Mouse (Mus musculus): ENCODE measurements around the gene Arpc5. TPM values are rescaled to one million over a fixed set of nuclear protein-coding genes. Genes with fewer than 3 reads are reported as not detected.
A peak's percentile ranks its signal among the peaks of the same experiment; 100 is the strongest.
"Not testable (repeated sequence)": the region's sequence is repeated elsewhere in the genome, so short reads cannot be mapped to it uniquely, and the experiment has no call there.

Gene Arpc5
- polyA plus RNA-seq, 1 experiment from 2014 or later, result 229 TPM

DNA sequence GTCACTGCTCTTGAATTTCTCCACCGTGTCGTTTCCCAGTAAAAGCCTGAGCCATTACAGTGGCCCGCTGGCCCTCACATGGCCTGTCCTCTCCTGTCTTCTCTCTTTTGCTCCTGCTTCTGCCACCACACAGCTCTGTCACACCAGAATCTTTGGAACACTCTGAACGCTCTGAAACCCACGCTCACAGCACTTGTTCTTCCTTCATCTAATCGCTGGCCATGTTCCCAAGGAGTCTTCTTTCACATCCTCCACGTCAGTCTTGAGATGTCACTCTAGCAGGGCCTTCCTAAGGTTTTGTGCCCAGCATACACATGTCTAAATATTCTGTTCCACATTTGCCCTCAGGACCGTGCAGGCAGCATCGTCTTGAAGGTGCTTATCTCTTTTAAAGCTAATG is 4.7 kb downstream of the Arpc5 start:
- no peak overlapping the region for H3K27ac ChIP-seq (ENCODE audit: low read length)
- no peak overlapping the region for H3K9ac ChIP-seq (ENCODE audit: low read length)
- WGBS, result 82% methylated on average over 9 of the region's 9 CpGs
- H3K9me3 ChIP-seq (replicated peaks; ENCODE audit: control insufficient read depth, low read length), result no peaks in the 10 kb centered on the region
- peaks cover 4% of the 10 kb centered on the region; the same call in 1 of the 2 replicates for H3K4me1 ChIP-seq (ENCODE audit: control insufficient read depth, insufficient read depth, low read length)
- H3K27me3 ChIP-seq (ENCODE audit: control insufficient read depth, insufficient read depth, low read length), result no peaks in the 10 kb centered on the region
- no peak overlapping the region for H3K4me3 ChIP-seq (ENCODE audit: low read length)
- ATAC-seq (replicated peaks; ENCODE audit: extremely low read depth, insufficient read depth, low FRiP score), result no peak
- H3K4me2 ChIP-seq (ENCODE audit: low read depth, low read length), result no peak overlapping the region
- H3K36me3 ChIP-seq (ENCODE audit: control insufficient read depth, insufficient read depth), result peaks cover 49% of the 10 kb centered on the region

DNA sequence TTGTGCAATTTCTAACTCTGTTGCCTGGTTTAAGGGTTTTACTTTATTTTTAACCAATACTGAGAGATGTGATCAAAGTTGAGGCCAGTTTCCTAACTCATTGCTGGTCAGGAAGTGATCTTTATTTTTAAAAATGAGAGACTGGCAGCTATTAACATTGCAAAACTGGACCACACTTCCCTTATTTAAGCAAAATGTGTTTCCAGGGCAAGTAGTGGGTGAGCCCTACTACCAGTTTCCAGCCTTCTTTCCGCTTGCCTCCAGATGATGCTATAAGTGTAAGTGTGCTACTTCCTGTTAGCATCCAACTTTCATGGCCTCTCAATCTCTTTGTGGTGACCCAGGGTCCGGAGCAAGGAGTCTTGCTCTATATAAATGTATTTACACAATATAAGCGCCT is 8.3 kb downstream of the Arpc5 start:
- H3K27ac ChIP-seq (ENCODE audit: low read length); H3K4me1 ChIP-seq (ENCODE audit: control insufficient read depth, insufficient read depth, low read length); H3K27me3 ChIP-seq (ENCODE audit: control insufficient read depth, insufficient read depth, low read length); H3K4me2 ChIP-seq (ENCODE audit: low read depth, low read length); H3K4me3 ChIP-seq (ENCODE audit: low read length); ATAC-seq (replicated peaks; ENCODE audit: extremely low read depth, insufficient read depth, low FRiP score); H3K9ac ChIP-seq (ENCODE audit: low read length); H3K9me3 ChIP-seq (replicated peaks; ENCODE audit: control insufficient read depth, low read length): not testable (repeated sequence)
- peaks cover 46% of the 10 kb centered on the region for H3K36me3 ChIP-seq (ENCODE audit: control insufficient read depth, insufficient read depth)
- WGBS, result 87% methylated on average over 3 of the region's 3 CpGs

DNA sequence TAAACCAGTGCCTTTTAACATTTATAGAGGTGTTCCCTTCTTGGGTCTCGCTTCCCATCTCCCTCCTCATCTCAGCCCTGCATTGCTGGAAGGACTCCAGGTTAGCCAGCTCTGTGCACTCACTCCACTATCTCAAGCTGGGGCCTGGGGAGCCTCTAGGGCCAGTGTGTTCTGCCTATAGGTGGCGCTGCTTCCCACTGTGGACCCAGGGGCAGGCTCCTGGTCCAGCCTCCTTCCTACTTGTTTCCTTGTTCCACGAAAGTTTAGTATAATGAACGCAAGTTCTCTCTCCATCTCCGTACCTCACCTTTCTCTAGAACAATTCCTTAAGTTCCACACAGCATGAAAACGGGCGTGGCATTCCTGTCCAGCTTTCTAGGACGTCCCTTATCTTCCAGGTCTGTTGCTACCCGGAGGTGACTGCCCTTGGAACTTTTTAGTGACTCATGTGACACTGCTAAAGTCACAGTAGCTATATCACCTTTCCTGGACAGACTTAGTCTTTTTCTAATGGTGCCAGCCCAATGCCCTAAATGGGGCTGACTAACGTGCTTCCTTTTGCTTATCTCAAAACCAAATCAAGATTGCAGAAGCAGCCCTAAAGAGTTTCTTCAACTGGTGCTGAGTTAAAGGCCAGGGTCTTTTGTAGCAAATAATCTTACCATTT is 12.9 kb downstream of the Arpc5 start:
- 20% methylated on average over 10 of the region's 10 CpGs for WGBS
- Histone ChIP-seq H3K4me3 (ENCODE audit: low read length) (no peak overlapping the region), H3K4me2 (ENCODE audit: low read depth, low read length) (peak overlapping the region; percentile 39; the same call in 1 of the 2 replicates), H3K9me3 (replicated peaks; ENCODE audit: control insufficient read depth, low read length) (no peaks in the 10 kb centered on the region), H3K9ac (ENCODE audit: low read length) (no peak overlapping the region), H3K4me1 (ENCODE audit: control insufficient read depth, insufficient read depth, low read length) (no peaks in the 10 kb centered on the region), H3K36me3 (ENCODE audit: control insufficient read depth, insufficient read depth) (peaks cover 10% of the 10 kb centered on the region), H3K27ac (ENCODE audit: low read length) (no peak overlapping the region), H3K27me3 (ENCODE audit: control insufficient read depth, insufficient read depth, low read length) (no peaks in the 10 kb centered on the region)
- ATAC-seq (replicated peaks; ENCODE audit: extremely low read depth, insufficient read depth, low FRiP score), result peak; percentile 87

DNA sequence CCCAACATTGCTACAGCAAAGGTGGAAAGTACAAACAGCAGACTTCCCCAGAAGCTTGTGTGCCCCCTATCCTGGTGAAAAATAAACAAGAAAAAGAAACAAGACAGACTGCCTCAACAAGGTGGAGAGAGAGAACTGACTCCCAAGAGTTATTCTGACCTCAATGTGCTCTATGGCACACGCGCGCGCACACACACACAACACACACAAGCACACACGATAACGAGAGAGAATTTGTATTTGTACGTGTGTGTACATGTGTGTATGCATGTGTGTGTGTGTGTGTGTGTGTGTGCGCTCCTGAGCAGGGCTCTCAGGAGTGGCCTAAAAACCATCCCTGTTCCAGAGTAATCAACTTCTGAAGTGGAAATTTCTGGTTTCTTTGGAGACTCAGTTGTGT is 18.3 kb downstream of the Arpc5 start:
- no peaks in the 10 kb centered on the region for H3K27me3 ChIP-seq (ENCODE audit: control insufficient read depth, insufficient read depth, low read length)
- H3K9me3 ChIP-seq (replicated peaks; ENCODE audit: control insufficient read depth, low read length), result no peaks in the 10 kb centered on the region

GRCm38 (mm10) chr1:152785446-152785845 is 19.1 kb downstream of the Arpc5 start:
- ATAC-seq (replicated peaks; ENCODE audit: extremely low read depth, insufficient read depth, low FRiP score); H3K4me1 ChIP-seq (ENCODE audit: control insufficient read depth, insufficient read depth, low read length); H3K27me3 ChIP-seq (ENCODE audit: control insufficient read depth, insufficient read depth, low read length); H3K4me3 ChIP-seq (ENCODE audit: low read length); H3K9ac ChIP-seq (ENCODE audit: low read length); H3K27ac ChIP-seq (ENCODE audit: low read length); H3K36me3 ChIP-seq (ENCODE audit: control insufficient read depth, insufficient read depth); H3K4me2 ChIP-seq (ENCODE audit: low read depth, low read length); H3K9me3 ChIP-seq (replicated peaks; ENCODE audit: control insufficient read depth, low read length): not testable (repeated sequence)
- WGBS, result 85% methylated on average over 3 of the region's 3 CpGs

More for the DNA sequence above, 18.3 kb downstream of the Arpc5 start:
- no peak overlapping the region for H3K4me2 ChIP-seq (ENCODE audit: low read depth, low read length)
- no peak overlapping the region for H3K4me3 ChIP-seq (ENCODE audit: low read length)
- no peak for ATAC-seq (replicated peaks; ENCODE audit: extremely low read depth, insufficient read depth, low FRiP score)
- WGBS, result 95% methylated on average over 8 of the region's 8 CpGs
- H3K36me3 ChIP-seq (ENCODE audit: control insufficient read depth, insufficient read depth), result no peaks in the 10 kb centered on the region
- H3K27ac ChIP-seq (ENCODE audit: low read length), result no peak overlapping the region
- no peaks in the 10 kb centered on the region for H3K4me1 ChIP-seq (ENCODE audit: control insufficient read depth, insufficient read depth, low read length)
- no peak overlapping the region for H3K9ac ChIP-seq (ENCODE audit: low read length)

DNA sequence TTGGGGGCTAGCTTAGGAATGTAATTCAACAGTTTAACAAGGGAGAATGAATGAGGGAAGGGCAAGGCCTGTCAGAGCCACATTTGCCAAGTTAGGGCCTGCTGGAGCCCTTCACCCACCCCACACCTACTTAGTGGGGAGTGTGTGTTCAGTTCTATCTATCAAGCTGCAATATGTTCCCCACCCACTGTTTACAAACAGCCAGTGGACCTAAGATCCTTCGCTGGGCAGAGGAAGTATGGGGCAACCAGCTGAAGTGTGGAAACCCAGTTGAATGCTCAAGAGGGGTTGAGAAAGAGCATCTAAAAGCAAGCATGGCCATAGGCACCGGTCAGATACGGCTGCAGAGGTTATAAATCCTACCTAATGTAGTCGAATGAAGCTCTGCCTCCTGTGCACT is 20.6 kb downstream of the Arpc5 start:
- 81% methylated on average over 4 of the region's 4 CpGs for WGBS
- Histone ChIP-seq H3K4me3 (ENCODE audit: low read length) (no peak overlapping the region), H3K27me3 (ENCODE audit: control insufficient read depth, insufficient read depth, low read length) (no peaks in the 10 kb centered on the region), H3K9me3 (replicated peaks; ENCODE audit: control insufficient read depth, low read length) (peaks cover 3% of the 10 kb centered on the region; the same call in 1 of the 2 replicates), H3K4me1 (ENCODE audit: control insufficient read depth, insufficient read depth, low read length) (peaks cover 12% of the 10 kb centered on the region), H3K27ac (ENCODE audit: low read length) (no peak overlapping the region), H3K4me2 (ENCODE audit: low read depth, low read length) (no peak overlapping the region), H3K36me3 (ENCODE audit: control insufficient read depth, insufficient read depth) (no peaks in the 10 kb centered on the region), H3K9ac (ENCODE audit: low read length) (no peak overlapping the region)
- no peak for ATAC-seq (replicated peaks; ENCODE audit: extremely low read depth, insufficient read depth, low FRiP score)

- Histone ChIP-seq H3K9ac (ENCODE audit: low read length) (no peak overlapping the region), H3K4me2 (ENCODE audit: low read depth, low read length) (no peak overlapping the region), H3K27ac (ENCODE audit: low read length) (no peak overlapping the region), H3K9me3 (replicated peaks; ENCODE audit: control insufficient read depth, low read length) (peaks cover 3% of the 10 kb centered on the region; the same call in 1 of the 2 replicates), H3K27me3 (ENCODE audit: control insufficient read depth, insufficient read depth, low read length) (no peaks in the 10 kb centered on the region), H3K36me3 (ENCODE audit: control insufficient read depth, insufficient read depth) (no peaks in the 10 kb centered on the region), H3K4me1 (ENCODE audit: control insufficient read depth, insufficient read depth, low read length) (peaks cover 12% of the 10 kb centered on the region), H3K4me3 (ENCODE audit: low read length) (no peak overlapping the region)
- 62% methylated on average over 4 of the region's 4 CpGs for WGBS
- no peak for ATAC-seq (replicated peaks; ENCODE audit: extremely low read depth, insufficient read depth, low FRiP score)
Observed at GRCm38 (mm10) chr1:152788121-152788660, 21.8 kb downstream of the Arpc5 start.

DNA sequence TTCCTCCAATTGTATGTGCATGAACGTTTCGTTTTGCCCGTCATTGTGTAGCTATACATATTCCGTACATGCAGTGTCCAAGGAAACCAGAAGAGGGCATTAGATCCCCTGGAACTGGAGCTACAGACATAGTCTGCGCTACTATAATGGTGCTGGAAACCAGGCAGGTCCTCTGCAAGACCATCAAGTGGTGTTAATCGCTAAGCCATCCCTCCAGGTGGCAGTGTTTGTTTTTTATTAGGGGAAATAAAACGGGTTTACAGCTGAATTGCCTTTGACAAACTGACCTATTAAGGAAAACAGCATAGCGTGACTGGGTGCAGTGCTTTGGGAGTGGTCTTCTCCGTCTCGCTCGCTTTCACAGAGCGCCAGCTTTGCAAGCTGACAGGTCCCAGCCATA is 23.9 kb downstream of the Arpc5 start:
- peak; percentile 43; the same call in 1 of the 2 replicates for ATAC-seq (replicated peaks; ENCODE audit: extremely low read depth, insufficient read depth, low FRiP score)
- Histone ChIP-seq H3K9ac (ENCODE audit: low read length) (no peak overlapping the region), H3K4me3 (ENCODE audit: low read length) (no peak overlapping the region), H3K27ac (ENCODE audit: low read length) (peak overlapping the region; percentile 14; the same call in 1 of the 2 replicates), H3K36me3 (ENCODE audit: control insufficient read depth, insufficient read depth) (no peaks in the 10 kb centered on the region), H3K4me1 (ENCODE audit: control insufficient read depth, insufficient read depth, low read length) (peaks cover 12% of the 10 kb centered on the region), H3K4me2 (ENCODE audit: low read depth, low read length) (0 out of 2 replicates have a peak overlapping the region, but pooled peaks have one; percentile 11), H3K27me3 (ENCODE audit: control insufficient read depth, insufficient read depth, low read length) (no peaks in the 10 kb centered on the region), H3K9me3 (replicated peaks; ENCODE audit: control insufficient read depth, low read length) (peaks cover 3% of the 10 kb centered on the region; the same call in 1 of the 2 replicates)
- 22% methylated on average over 12 of the region's 12 CpGs for WGBS

- no peak overlapping the region for H3K4me3 ChIP-seq (ENCODE audit: low read length)
- no peaks in the 10 kb centered on the region for H3K36me3 ChIP-seq (ENCODE audit: control insufficient read depth, insufficient read depth)
- WGBS, result 11% methylated on average over 6 of the region's 6 CpGs
- H3K4me1 ChIP-seq (ENCODE audit: control insufficient read depth, insufficient read depth, low read length), result peaks cover 12% of the 10 kb centered on the region
- H3K9me3 ChIP-seq (replicated peaks; ENCODE audit: control insufficient read depth, low read length), result peaks cover 3% of the 10 kb centered on the region; the same call in 1 of the 2 replicates
- ATAC-seq (replicated peaks; ENCODE audit: extremely low read depth, insufficient read depth, low FRiP score), result peak; percentile 72; the same call in 1 of the 2 replicates
- peak overlapping the region; percentile 14 for H3K27ac ChIP-seq (ENCODE audit: low read length)
- 0 out of 2 replicates have a peak overlapping the region, but pooled peaks have one; percentile 13 for H3K4me2 ChIP-seq (ENCODE audit: low read depth, low read length)
- no peak overlapping the region for H3K9ac ChIP-seq (ENCODE audit: low read length)
- no peaks in the 10 kb centered on the region for H3K27me3 ChIP-seq (ENCODE audit: control insufficient read depth, insufficient read depth, low read length)
Observed at GRCm38 (mm10) chr1:152790821-152791220, 24.5 kb downstream of the Arpc5 start.

Measured in heart, embryonic 16.5 days (tissue).